Mouse (Mus musculus): ENCODE results near the gene Plxdc1. TPM values are rescaled to one million over a fixed set of nuclear protein-coding genes. Genes with fewer than 3 reads are reported as not detected.

Gene Plxdc1
- polyA plus RNA-seq, 1 experiment, result 3.3 TPM

GRCm38 (mm10) chr11:98022555-98023371 is 36.5 kb upstream of the Plxdc1 start, which contains the start of gene Cacnb1:
Gene Cacnb1 (minus strand): TSS chr11:98023034.
- TF ChIP-seq POLR2A (IDR thresholded peaks at IDR 0.05; ENCODE audit: insufficient read depth, low read length) (no peak), CTCF (IDR thresholded peaks at IDR 0.05; ENCODE audit: low read depth, low read length) (no peak), EP300 (IDR thresholded peaks at IDR 0.05; ENCODE audit: insufficient read depth, low read depth, low read length) (no peak)
- H3K9me3 ChIP-seq (replicated peaks; ENCODE audit: control insufficient read depth, insufficient read depth, low read length, poor library complexity, severe bottlenecking), result no peaks in the 10 kb centered on the region
- H3K4me3 ChIP-seq (ENCODE audit: low read depth, low read length), result peak within 1 kb of the TSS; percentile 79
- peaks cover 2% of the 10 kb centered on the region; the same call in 1 of the 2 replicates for H3K36me3 ChIP-seq (ENCODE audit: control insufficient read depth, insufficient read depth, low read length, poor library complexity, severe bottlenecking)
- H3K4me1 ChIP-seq (ENCODE audit: control insufficient read depth, insufficient read depth, low read length), result peaks cover 7% of the 10 kb centered on the region
- H3K9ac ChIP-seq (ENCODE audit: low read depth, poor library complexity, severe bottlenecking), result peak within 1 kb of the TSS; percentile 73
- H3K27ac ChIP-seq (ENCODE audit: insufficient read depth, low read length), result 0 out of 2 replicates have a peak within 1 kb of the TSS, but pooled peaks have one; percentile 5
- no peaks in the 10 kb centered on the region for H3K27me3 ChIP-seq (ENCODE audit: control insufficient read depth, insufficient read depth, low read length, poor library complexity, severe bottlenecking)

DNA sequence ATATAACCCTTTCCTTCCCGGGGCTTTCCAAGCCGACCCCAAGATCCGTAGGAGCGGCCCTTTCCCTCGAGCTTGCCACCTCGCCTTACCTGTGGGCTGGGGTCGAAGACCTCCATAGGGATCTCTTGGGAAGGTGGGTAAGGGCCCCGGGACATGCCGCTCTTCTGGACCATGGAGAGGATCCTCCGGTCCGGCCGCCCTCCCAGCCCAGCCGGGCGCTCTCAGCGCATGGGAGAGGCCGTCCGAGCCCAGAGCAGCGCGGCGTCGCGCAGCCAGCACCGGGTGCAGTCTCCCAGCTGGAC is 36.0 kb upstream of the Plxdc1 start:
- no peaks in the 10 kb centered on the region for H3K9me3 ChIP-seq (replicated peaks; ENCODE audit: control insufficient read depth, insufficient read depth, low read length, poor library complexity, severe bottlenecking)
- peaks cover 7% of the 10 kb centered on the region for H3K4me1 ChIP-seq (ENCODE audit: control insufficient read depth, insufficient read depth, low read length)
- TF ChIP-seq POLR2A (IDR thresholded peaks at IDR 0.05; ENCODE audit: insufficient read depth, low read length) (no peak), CTCF (IDR thresholded peaks at IDR 0.05; ENCODE audit: low read depth, low read length) (no peak), EP300 (IDR thresholded peaks at IDR 0.05; ENCODE audit: insufficient read depth, low read depth, low read length) (no peak)
- H3K9ac ChIP-seq (ENCODE audit: low read depth, poor library complexity, severe bottlenecking), result peak overlapping the region; percentile 73
- H3K27ac ChIP-seq (ENCODE audit: insufficient read depth, low read length), result no peak overlapping the region
- H3K27me3 ChIP-seq (ENCODE audit: control insufficient read depth, insufficient read depth, low read length, poor library complexity, severe bottlenecking), result no peaks in the 10 kb centered on the region
- no peaks in the 10 kb centered on the region for H3K36me3 ChIP-seq (ENCODE audit: control insufficient read depth, insufficient read depth, low read length, poor library complexity, severe bottlenecking)
- peak overlapping the region; percentile 79 for H3K4me3 ChIP-seq (ENCODE audit: low read depth, low read length)

- no peaks in the 10 kb centered on the region for H3K27me3 ChIP-seq (ENCODE audit: control insufficient read depth, insufficient read depth, low read length, poor library complexity, severe bottlenecking)
- no peaks in the 10 kb centered on the region for H3K36me3 ChIP-seq (ENCODE audit: control insufficient read depth, insufficient read depth, low read length, poor library complexity, severe bottlenecking)
- H3K9ac ChIP-seq (ENCODE audit: low read depth, poor library complexity, severe bottlenecking), result peak overlapping the region; percentile 73
- no peak overlapping the region for H3K27ac ChIP-seq (ENCODE audit: insufficient read depth, low read length)
- TF ChIP-seq EP300 (IDR thresholded peaks at IDR 0.05; ENCODE audit: insufficient read depth, low read depth, low read length) (0 out of 2 replicates have a peak, but pooled peaks have one; percentile 9), CTCF (IDR thresholded peaks at IDR 0.05; ENCODE audit: low read depth, low read length) (no peak)
- peaks cover 7% of the 10 kb centered on the region for H3K4me1 ChIP-seq (ENCODE audit: control insufficient read depth, insufficient read depth, low read length)
- H3K4me3 ChIP-seq (ENCODE audit: low read depth, low read length), result peak overlapping the region; percentile 79
- H3K9me3 ChIP-seq (replicated peaks; ENCODE audit: control insufficient read depth, insufficient read depth, low read length, poor library complexity, severe bottlenecking), result no peaks in the 10 kb centered on the region
Observed at GRCm38 (mm10) chr11:98021565-98022252, 35.5 kb upstream of the Plxdc1 start.

GRCm38 (mm10) chr11:98021118-98021517 is 34.9 kb upstream of the Plxdc1 start:
- no peak overlapping the region for H3K4me3 ChIP-seq (ENCODE audit: low read depth, low read length)
- peaks cover 7% of the 10 kb centered on the region for H3K4me1 ChIP-seq (ENCODE audit: control insufficient read depth, insufficient read depth, low read length)
- H3K27ac ChIP-seq (ENCODE audit: insufficient read depth, low read length), result no peak overlapping the region
- H3K27me3 ChIP-seq (ENCODE audit: control insufficient read depth, insufficient read depth, low read length, poor library complexity, severe bottlenecking), result no peaks in the 10 kb centered on the region
- no peaks in the 10 kb centered on the region for H3K9me3 ChIP-seq (replicated peaks; ENCODE audit: control insufficient read depth, insufficient read depth, low read length, poor library complexity, severe bottlenecking)
- TF ChIP-seq POLR2A (IDR thresholded peaks at IDR 0.05; ENCODE audit: insufficient read depth, low read length) (no peak), EP300 (IDR thresholded peaks at IDR 0.05; ENCODE audit: insufficient read depth, low read depth, low read length) (no peak), CTCF (IDR thresholded peaks at IDR 0.05; ENCODE audit: low read depth, low read length) (no peak)
- H3K36me3 ChIP-seq (ENCODE audit: control insufficient read depth, insufficient read depth, low read length, poor library complexity, severe bottlenecking), result no peaks in the 10 kb centered on the region
- no peak overlapping the region for H3K9ac ChIP-seq (ENCODE audit: low read depth, poor library complexity, severe bottlenecking)

DNA sequence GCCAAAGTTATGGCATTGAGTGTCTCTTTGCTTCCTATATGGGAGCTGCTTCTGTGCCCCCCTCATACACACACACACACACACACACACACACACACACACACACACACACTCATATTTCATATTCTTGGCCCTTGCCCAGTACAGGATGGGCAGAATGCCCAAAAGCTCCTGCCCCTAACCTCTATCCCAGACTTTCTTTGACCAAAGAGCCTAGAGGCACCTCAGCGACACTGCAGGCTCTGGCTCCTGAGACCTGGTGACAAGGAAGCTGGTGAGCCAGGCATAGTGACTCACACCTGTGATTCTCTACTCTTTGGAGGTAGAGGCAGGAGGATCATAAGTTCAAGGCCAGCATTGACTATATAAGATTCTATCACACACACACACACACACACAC is 34.5 kb upstream of the Plxdc1 start:
- no peak overlapping the region for H3K9ac ChIP-seq (ENCODE audit: low read depth, poor library complexity, severe bottlenecking)
- peaks cover 7% of the 10 kb centered on the region for H3K4me1 ChIP-seq (ENCODE audit: control insufficient read depth, insufficient read depth, low read length)
- no peaks in the 10 kb centered on the region for H3K27me3 ChIP-seq (ENCODE audit: control insufficient read depth, insufficient read depth, low read length, poor library complexity, severe bottlenecking)
- TF ChIP-seq EP300 (IDR thresholded peaks at IDR 0.05; ENCODE audit: insufficient read depth, low read depth, low read length) (no peak), CTCF (IDR thresholded peaks at IDR 0.05; ENCODE audit: low read depth, low read length) (no peak), POLR2A (IDR thresholded peaks at IDR 0.05; ENCODE audit: insufficient read depth, low read length) (no peak)
- no peak overlapping the region for H3K4me3 ChIP-seq (ENCODE audit: low read depth, low read length)
- H3K27ac ChIP-seq (ENCODE audit: insufficient read depth, low read length), result no peak overlapping the region
- H3K9me3 ChIP-seq (replicated peaks; ENCODE audit: control insufficient read depth, insufficient read depth, low read length, poor library complexity, severe bottlenecking), result no peaks in the 10 kb centered on the region
- no peaks in the 10 kb centered on the region for H3K36me3 ChIP-seq (ENCODE audit: control insufficient read depth, insufficient read depth, low read length, poor library complexity, severe bottlenecking)
